Mouse (Mus musculus) limb, embryonic 13.5 days (tissue): ENCODE data around the gene Nanog. TPM values are rescaled to one million over a fixed set of nuclear protein-coding genes. Genes with fewer than 3 reads are reported as not detected.

Source experiments
- ATAC-seq: fragments of 200-750 bp; cut with Nextera tagmentation; 2 replicates; pipeline ENCODE4 v1.8.0; 2017; ENCODE audit warnings: low read depth, moderate number of reproducible peaks, moderate TSS enrichment; ENCODE audit not compliant: low FRiP score
- H3K27ac ChIP-seq: fragments of 300-500 bp; sonication (generic); 2 replicates; pipeline ENCODE4 v1.5.1; 2015; ENCODE audit warnings: inconsistent platforms, mild to moderate bottlenecking, moderate library complexity
- H3K27me3 ChIP-seq: fragments of 300-500 bp; sonication (generic); 2 replicates; pipeline ENCODE4 v1.6.1; 2015; ENCODE audit warnings: mild to moderate bottlenecking, inconsistent platforms
- H3K36me3 ChIP-seq: fragments of 300-500 bp; sonication (generic); 2 replicates; pipeline ENCODE4 v1.6.1; 2015; ENCODE audit warnings: inconsistent platforms, mild to moderate bottlenecking, moderate library complexity
- H3K4me1 ChIP-seq: fragments of 300-500 bp; sonication (generic); 2 replicates; pipeline ENCODE4 v1.6.1; 2015; ENCODE audit warnings: inconsistent platforms
- H3K4me2 ChIP-seq: fragments of 300-500 bp; sonication (generic); replicated peaks from 2 replicates; pipeline ENCODE4 v1.6.1; 2015; ENCODE audit warnings: inconsistent platforms, mild to moderate bottlenecking, moderate library complexity
- H3K4me3 ChIP-seq: fragments of 300-500 bp; sonication (generic); 2 replicates; pipeline ENCODE4 v1.5.1; 2015; ENCODE audit warnings: moderate library complexity, mild to moderate bottlenecking, inconsistent platforms
- H3K9ac ChIP-seq: fragments of 300-500 bp; sonication (generic); 2 replicates; pipeline ENCODE4 v1.6.1; 2015; ENCODE audit warnings: mild to moderate bottlenecking, inconsistent platforms
- H3K9me3 ChIP-seq: fragments of 300-500 bp; sonication (generic); 2 replicates; pipeline ENCODE4 v1.6.1; 2016; ENCODE audit warnings: inconsistent platforms
- WGBS: fragments of 180-500 bp; shearing (Covaris S2); methylation state at CpG from one replicate; pipeline ENCODE4 v1.1.7; 2015; 5-methylcytosine and 5-hydroxymethylcytosine counted together
- polyA plus RNA-seq: library from polyadenylated mRNA; unstranded; fragments of >200 nt; fragmentation: Nextera tagmentation; extraction: Ambion mirVana; gene quantifications from 2 replicates; pipeline ENCODE4 v1.2.1, GENCODE M21; 2015

Gene Nanog
- polyA plus RNA-seq: 0.25 and 0.37 TPM in 2 replicates

GRCm38 (mm10) chr6:122707036-122707800 lies at the start of gene Nanog:
Nanog (plus strand) TSS chr6:122707489.
- Histone ChIP-seq H3K27ac (no peak within 1 kb of the TSS), H3K9ac (no peak within 1 kb of the TSS), H3K4me2 (no peak within 1 kb of the TSS), H3K36me3 (no peaks in the 10 kb centered on the region), H3K9me3 (no peaks in the 10 kb centered on the region), H3K4me3 (no peak within 1 kb of the TSS), H3K4me1 (0 out of 2 replicates have a peak, but pooled peaks cover 11% of the 10 kb centered on the region), H3K27me3 (peaks cover 32% of the 10 kb centered on the region)
- 19% methylated on average over 12 of the region's 12 CpGs for WGBS
- ATAC-seq: no peak

GRCm38 (mm10) chr6:122657630-122658029 lies 49.7 kb upstream of the Nanog start:
- no peak overlapping the region for H3K4me2 ChIP-seq
- H3K4me1 ChIP-seq: no peaks in the 10 kb centered on the region
- ATAC-seq: no peak
- WGBS: 88% methylated on average over 5 of the region's 5 CpGs
- H3K4me3 ChIP-seq: no peak overlapping the region
- peaks cover 8% of the 10 kb centered on the region for H3K27me3 ChIP-seq
- H3K36me3 ChIP-seq: no peaks in the 10 kb centered on the region
- H3K9ac ChIP-seq: no peak overlapping the region
- no peaks in the 10 kb centered on the region for H3K9me3 ChIP-seq
- H3K27ac ChIP-seq: no peak overlapping the region

- ATAC-seq: no peak
- no peak overlapping the region for H3K4me3 ChIP-seq
- no peak overlapping the region for H3K9ac ChIP-seq
- no peak overlapping the region for H3K4me2 ChIP-seq
- peaks cover 26% of the 10 kb centered on the region for H3K27me3 ChIP-seq
- H3K36me3 ChIP-seq: no peaks in the 10 kb centered on the region
- no peak overlapping the region for H3K27ac ChIP-seq
- no peaks in the 10 kb centered on the region for H3K4me1 ChIP-seq
- no peaks in the 10 kb centered on the region for H3K9me3 ChIP-seq
- 12% methylated on average over 7 of the region's 7 CpGs for WGBS
These were observed 47.7 kb upstream of the Nanog start for GRCm38 (mm10) chr6:122659567-122659966.

GRCm38 (mm10) chr6:122660601-122661379 lies 46.5 kb upstream of the Nanog start:
- no peak; the same call in 1 of the 2 replicates for ATAC-seq
- WGBS: 35% methylated on average over 8 of the region's 8 CpGs
- Histone ChIP-seq H3K27ac (no peak overlapping the region), H3K36me3 (no peaks in the 10 kb centered on the region), H3K27me3 (peaks cover 28% of the 10 kb centered on the region), H3K9me3 (no peaks in the 10 kb centered on the region), H3K9ac (no peak overlapping the region), H3K4me3 (no peak overlapping the region), H3K4me2 (no peak overlapping the region), H3K4me1 (no peaks in the 10 kb centered on the region)

- Histone ChIP-seq H3K27me3 (peaks cover 28% of the 10 kb centered on the region), H3K9me3 (no peaks in the 10 kb centered on the region), H3K27ac (no peak overlapping the region), H3K9ac (no peak overlapping the region), H3K4me2 (no peak overlapping the region), H3K4me3 (no peak overlapping the region), H3K36me3 (no peaks in the 10 kb centered on the region), H3K4me1 (no peaks in the 10 kb centered on the region)
- ATAC-seq: no peak
- 29% methylated on average over 22 of the region's 22 CpGs for WGBS
These were observed 44.6 kb upstream of the Nanog start for GRCm38 (mm10) chr6:122662551-122663264.

GRCm38 (mm10) chr6:122663596-122664206 lies 43.6 kb upstream of the Nanog start:
- Histone ChIP-seq H3K27ac (no peak overlapping the region), H3K9ac (no peak overlapping the region), H3K4me3 (no peak overlapping the region), H3K9me3 (no peaks in the 10 kb centered on the region), H3K36me3 (no peaks in the 10 kb centered on the region), H3K27me3 (peaks cover 28% of the 10 kb centered on the region), H3K4me1 (no peaks in the 10 kb centered on the region), H3K4me2 (no peak overlapping the region)
- ATAC-seq: no peak
- WGBS: 33% methylated on average over 14 of the region's 14 CpGs

GRCm38 (mm10) chr6:122665866-122666265 lies 41.4 kb upstream of the Nanog start:
- Histone ChIP-seq H3K9me3 (no peaks in the 10 kb centered on the region), H3K27ac (no peak overlapping the region), H3K4me2 (no peak overlapping the region), H3K27me3 (peaks cover 28% of the 10 kb centered on the region), H3K36me3 (no peaks in the 10 kb centered on the region), H3K9ac (no peak overlapping the region), H3K4me3 (no peak overlapping the region), H3K4me1 (no peaks in the 10 kb centered on the region)
- no peak for ATAC-seq
- 73% methylated on average over 7 of the region's 7 CpGs for WGBS

- no peak overlapping the region for H3K4me2 ChIP-seq
- H3K27me3 ChIP-seq: peaks cover 19% of the 10 kb centered on the region
- H3K27ac ChIP-seq: no peak overlapping the region
- no peaks in the 10 kb centered on the region for H3K9me3 ChIP-seq
- H3K4me1 ChIP-seq: no peaks in the 10 kb centered on the region
- no peak overlapping the region for H3K4me3 ChIP-seq
- 70% methylated on average over 5 of the region's 5 CpGs for WGBS
- no peak overlapping the region for H3K9ac ChIP-seq
- H3K36me3 ChIP-seq: no peaks in the 10 kb centered on the region
- no peak for ATAC-seq
These were observed 39.6 kb upstream of the Nanog start for GRCm38 (mm10) chr6:122667715-122668114.

- Histone ChIP-seq H3K9me3 (no peaks in the 10 kb centered on the region), H3K4me3 (no peak overlapping the region), H3K27me3 (peaks cover 8% of the 10 kb centered on the region), H3K4me1 (no peaks in the 10 kb centered on the region), H3K4me2 (no peak overlapping the region), H3K36me3 (no peaks in the 10 kb centered on the region), H3K9ac (no peak overlapping the region), H3K27ac (no peak overlapping the region)
- ATAC-seq: no peak
- 79% methylated on average over 5 of the region's 5 CpGs for WGBS
These were observed 38.5 kb upstream of the Nanog start for GRCm38 (mm10) chr6:122668823-122669222.

- Histone ChIP-seq H3K9me3 (no peaks in the 10 kb centered on the region), H3K36me3 (no peaks in the 10 kb centered on the region), H3K27ac (no peak overlapping the region), H3K9ac (peak overlapping the region; percentile 43; the same call in 1 of the 2 replicates), H3K4me3 (peak overlapping the region; percentile 48), H3K27me3 (peaks cover 2% of the 10 kb centered on the region), H3K4me2 (peak overlapping the region; percentile 64), H3K4me1 (no peaks in the 10 kb centered on the region)
- peak; percentile 92 for ATAC-seq
- WGBS: 7% methylated on average over 19 of the region's 19 CpGs
These were observed 37.7 kb upstream of the Nanog start for GRCm38 (mm10) chr6:122669406-122670200.

- peak overlapping the region; percentile 48 for H3K4me3 ChIP-seq
- 31% methylated on average over 10 of the region's 10 CpGs for WGBS
- H3K27me3 ChIP-seq: no peaks in the 10 kb centered on the region
- H3K9me3 ChIP-seq: no peaks in the 10 kb centered on the region
- peak overlapping the region; percentile 35; the same call in 1 of the 2 replicates for H3K9ac ChIP-seq
- no peaks in the 10 kb centered on the region for H3K36me3 ChIP-seq
- ATAC-seq: no peak
- H3K27ac ChIP-seq: no peak overlapping the region; the same call in 1 of the 2 replicates
- peak overlapping the region; percentile 64 for H3K4me2 ChIP-seq
- no peaks in the 10 kb centered on the region for H3K4me1 ChIP-seq
These were observed 37.1 kb upstream of the Nanog start for GRCm38 (mm10) chr6:122670201-122670551.
